Mouse (Mus musculus) layer of hippocampus, postnatal 10 days (tissue): ENCODE results near the gene Rasgrp3. TPM values are rescaled to one million over a fixed set of nuclear protein-coding genes. Genes with fewer than 3 reads are reported as not detected.

Experiments used
- DNase-seq, 2 experiments: peaks; one replicate each; pipeline ENCODE4 v3.0.0; 2021; ENCODE audit warnings: low spot score in 2 of 2
- total RNA-seq, 2 experiments: library from RNA; stranded (reverse); gene quantifications; 2 replicates each; pipeline ENCODE4 v1.2.3; 2021

Gene Rasgrp3
- total RNA-seq, 2 experiments from 2014 or later = 11.7 to 13.2 TPM

- DNase-seq = no peak
Measured at GRCm38 (mm10) chr17:75495213-75495612, 59.5 kb downstream of the Rasgrp3 start.

DNA sequence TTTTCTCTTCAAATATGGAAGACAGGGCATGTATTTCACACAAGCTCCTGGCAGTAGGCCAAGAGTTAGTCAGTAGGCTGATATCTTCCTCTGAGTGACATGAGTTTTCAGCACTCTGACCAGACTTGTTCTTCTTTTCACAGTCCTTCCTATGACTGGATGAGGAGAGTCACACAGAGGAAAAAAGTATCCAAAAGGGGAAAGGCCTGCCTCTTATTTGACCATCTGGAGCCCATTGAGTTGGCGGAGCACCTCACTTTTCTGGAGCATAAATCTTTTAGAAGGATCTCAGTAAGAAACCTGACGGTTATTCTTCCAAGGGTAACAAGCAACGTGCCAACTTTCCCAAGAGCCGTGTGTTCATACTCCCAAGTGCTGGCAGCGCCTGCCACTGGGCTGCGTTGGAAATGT is 62.5 kb downstream of the Rasgrp3 start:
- DNase-seq = no peak

DNA sequence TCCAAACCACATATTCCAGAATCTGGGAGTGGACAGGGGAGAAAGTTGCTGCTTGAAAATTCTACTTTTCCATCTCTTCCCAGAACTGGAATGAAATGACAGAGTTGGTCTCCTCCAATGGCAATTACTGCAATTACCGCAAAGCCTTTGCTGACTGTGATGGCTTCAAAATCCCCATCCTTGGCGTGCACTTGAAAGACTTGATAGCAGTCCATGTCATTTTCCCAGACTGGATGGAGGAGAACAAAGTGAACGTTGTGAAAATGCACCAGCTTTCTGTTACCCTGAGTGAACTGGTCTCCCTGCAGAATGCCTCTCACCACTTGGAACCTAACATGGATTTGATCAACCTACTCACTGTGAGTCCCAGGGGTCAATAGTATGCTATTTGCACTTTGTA is 67.3 kb downstream of the Rasgrp3 start:
- no peak for DNase-seq

- DNase-seq = no peak
Measured at GRCm38 (mm10) chr17:75505053-75505452, 69.4 kb downstream of the Rasgrp3 start.

- no peak for DNase-seq
Measured at GRCm38 (mm10) chr17:75506097-75506675, 70.5 kb downstream of the Rasgrp3 start.

DNA sequence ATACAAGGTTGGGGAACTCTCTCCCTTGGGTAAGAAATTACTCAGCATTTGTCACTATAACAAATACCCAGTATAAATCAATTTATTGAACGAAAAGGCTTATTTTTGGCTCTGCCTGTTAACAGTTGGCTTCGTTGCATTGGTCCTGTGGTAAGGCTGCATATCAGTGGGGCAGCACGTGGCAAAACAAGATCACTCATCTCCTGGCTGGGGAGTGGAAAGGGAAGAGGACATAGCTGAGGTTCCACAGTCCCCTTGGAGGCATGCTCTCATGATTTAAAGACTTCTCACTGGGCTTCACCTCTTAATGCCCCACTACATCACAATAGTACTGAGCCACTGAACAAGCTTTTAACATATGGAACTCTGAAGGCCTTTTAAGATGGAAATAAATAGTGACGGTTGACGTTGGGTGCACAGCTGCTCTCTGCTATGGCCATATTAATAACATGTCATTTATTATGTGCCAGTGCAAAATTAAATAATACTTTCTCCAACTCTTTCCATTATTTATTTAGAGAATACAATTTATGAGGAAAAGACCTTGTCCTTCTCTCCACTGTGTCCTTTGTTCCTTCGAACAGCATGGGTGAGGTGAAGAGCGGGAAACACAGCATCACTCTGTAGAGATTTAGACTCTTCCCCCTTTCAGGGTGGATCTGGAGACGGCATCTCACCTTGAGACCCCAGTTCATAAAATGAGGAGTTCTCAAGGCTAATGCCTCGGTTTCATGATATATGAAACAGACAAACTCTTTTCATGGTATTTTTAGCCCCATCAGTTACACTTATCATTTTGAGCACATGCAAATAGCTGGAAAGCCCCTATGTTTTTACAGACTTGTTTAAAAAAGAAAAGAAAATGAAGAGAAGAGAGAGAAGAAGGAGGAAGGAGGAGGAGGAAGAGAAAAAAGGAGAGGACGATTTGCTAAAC is 71.3 kb downstream of the Rasgrp3 start:
- DNase-seq = no peak

- DNase-seq = no peak
Measured at GRCm38 (mm10) chr17:75509257-75509656, 73.6 kb downstream of the Rasgrp3 start.

GRCm38 (mm10) chr17:75516591-75516990 is 80.9 kb downstream of the Rasgrp3 start:
- no peak for DNase-seq

GRCm38 (mm10) chr17:75518181-75518901 is 82.6 kb downstream of the Rasgrp3 start:
- no peak for DNase-seq

GRCm38 (mm10) chr17:75519239-75519900 is 83.7 kb downstream of the Rasgrp3 start:
- no peak for DNase-seq

- no peak for DNase-seq
Measured at GRCm38 (mm10) chr17:75521236-75521842, 85.6 kb downstream of the Rasgrp3 start.

DNA sequence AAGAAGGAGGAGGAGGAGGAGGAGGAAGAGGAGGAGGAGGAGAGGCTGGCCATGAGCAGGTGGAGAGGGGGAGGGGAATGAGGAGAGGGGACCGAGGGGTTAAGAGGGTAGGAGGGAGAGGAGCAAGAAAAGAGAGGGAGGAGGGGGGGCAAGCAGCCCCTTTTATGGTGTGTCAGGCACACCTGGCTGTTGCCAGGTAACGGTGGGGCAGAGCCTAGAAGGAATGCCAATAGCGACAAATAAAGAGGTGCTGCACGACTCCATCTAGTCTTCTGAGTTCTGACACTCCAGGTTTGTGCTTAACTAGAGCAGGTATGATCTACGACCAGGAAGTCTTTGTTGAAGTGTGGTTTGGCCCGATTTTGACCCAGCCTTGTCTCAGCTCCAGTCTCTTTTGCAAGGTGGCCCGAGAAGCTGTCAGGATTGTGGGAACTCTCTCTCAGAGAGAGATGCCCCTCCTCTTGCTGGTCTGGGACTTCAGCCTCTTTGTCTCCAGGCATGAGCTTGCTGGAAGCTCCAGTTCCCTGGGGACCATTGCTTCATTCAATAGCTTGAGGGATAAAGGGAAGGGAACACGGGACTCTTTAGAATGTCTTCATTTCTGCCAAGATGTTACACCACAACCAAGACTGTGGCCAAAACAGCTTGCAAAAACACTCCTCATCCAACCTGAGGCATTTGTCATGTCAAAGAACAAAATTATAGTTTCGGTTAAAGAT is 86.8 kb downstream of the Rasgrp3 start:
- DNase-seq = no peak

DNA sequence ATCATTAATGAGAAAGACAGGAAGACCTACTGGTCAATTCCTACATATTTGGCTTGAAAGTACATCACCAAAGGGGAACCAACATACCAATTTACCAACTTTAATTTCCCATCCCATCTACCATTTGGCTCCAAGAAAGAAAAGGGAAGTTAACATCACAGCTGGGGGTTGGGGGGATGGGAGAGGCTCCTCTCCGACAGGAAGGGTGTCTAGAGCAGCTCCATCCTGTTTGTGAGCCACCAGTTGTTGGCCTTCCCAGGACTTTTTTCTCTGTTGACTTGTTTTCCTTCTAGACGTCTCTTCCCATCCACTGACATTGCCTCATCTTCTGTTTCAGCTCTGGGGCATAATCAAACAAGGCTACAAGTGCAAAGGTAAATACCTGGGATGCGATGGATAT is 88.1 kb downstream of the Rasgrp3 start:
- no peak for DNase-seq

GRCm38 (mm10) chr17:75526411-75526810 is 90.7 kb downstream of the Rasgrp3 start:
- DNase-seq = no peak

DNA sequence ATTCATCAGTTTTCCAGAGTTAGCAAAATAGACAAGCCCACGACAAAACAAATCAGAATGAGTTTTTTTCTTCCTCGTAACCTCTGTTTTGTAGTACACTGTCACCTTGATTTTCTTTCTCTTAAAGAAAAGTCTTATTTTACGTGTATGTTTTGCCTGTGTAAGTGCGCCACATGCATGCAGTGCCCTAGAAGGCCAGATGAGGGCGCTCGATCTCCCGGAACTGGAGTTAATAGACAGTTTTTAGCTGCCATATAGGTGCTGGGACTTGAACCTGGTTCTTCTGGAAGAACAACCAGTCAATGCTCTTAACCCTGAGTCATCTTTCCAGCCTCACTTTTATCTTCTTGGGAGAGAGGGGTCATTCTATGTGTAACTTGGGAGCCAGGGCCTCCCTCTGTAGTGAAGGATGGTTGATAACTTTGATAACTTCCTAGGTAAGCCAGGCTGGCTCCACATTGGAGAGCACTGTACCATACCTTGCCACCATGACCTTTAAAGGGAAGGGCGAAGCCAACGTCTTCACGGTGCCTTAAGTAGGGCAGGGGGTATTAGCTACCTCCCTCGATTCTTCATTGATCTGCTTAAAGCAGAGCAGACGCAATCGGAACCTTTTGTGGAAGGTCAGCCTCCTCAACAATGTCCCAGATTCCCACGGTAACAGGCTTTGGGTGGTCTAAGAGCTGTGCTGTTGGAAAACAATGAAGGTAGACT is 93.7 kb downstream of the Rasgrp3 start:
- DNase-seq = no peak

- no peak for DNase-seq
Measured at GRCm38 (mm10) chr17:75532469-75532986, 96.8 kb downstream of the Rasgrp3 start.

- DNase-seq = no peak
Measured at GRCm38 (mm10) chr17:75534314-75535020, 98.8 kb downstream of the Rasgrp3 start.

- DNase-seq = no peak
Measured at GRCm38 (mm10) chr17:75535612-75536011, 99.9 kb downstream of the Rasgrp3 start.
